Mouse (Mus musculus) olfactory bulb, adult 2 months (tissue): Measurements from ENCODE around the gene C1s2. TPM values are rescaled to one million over a fixed set of nuclear protein-coding genes. Genes with fewer than 3 reads are reported as not detected.
"Not testable (repeated sequence)": the region's sequence is repeated elsewhere in the genome, so short reads cannot be mapped to it uniquely, and the experiment has no call there.

Experiments
- H3K27ac ChIP-seq: fragments of 200-500 bp; 2 replicates; pipeline ENCODE4 v1.5.1; 2012; ENCODE audit warnings: low read depth, low read length; ENCODE audit not compliant: insufficient read depth
- H3K4me1 ChIP-seq: fragments of 200-500 bp; 2 replicates; pipeline ENCODE4 v1.6.1; 2012; ENCODE audit warnings: low read length; ENCODE audit not compliant: control insufficient read depth, insufficient read depth
- H3K4me3 ChIP-seq: fragments of 200-500 bp; 2 replicates; pipeline ENCODE4 v1.5.1; 2012; ENCODE audit warnings: mild to moderate bottlenecking, low read depth, low read length, moderate library complexity; ENCODE audit not compliant: insufficient read depth
- CTCF ChIP-seq: fragments of 200-500 bp; IDR thresholded peaks from 2 replicates; pipeline ENCODE4 v1.5.1; 2012; ENCODE audit warnings: low read depth, mild to moderate bottlenecking, low read length, moderate library complexity; ENCODE audit not compliant: insufficient read depth
- POLR2A ChIP-seq: fragments of 200-500 bp; IDR thresholded peaks from 2 replicates; pipeline ENCODE4 v1.6.1; 2012; ENCODE audit warnings: mild to moderate bottlenecking, low read depth, low read length, moderate library complexity; ENCODE audit not compliant: insufficient read depth
- WGBS: fragments of 180-500 bp; shearing (Covaris S2); methylation state at CpG from one replicate; pipeline ENCODE4 v1.1.7; 2018; 5-methylcytosine and 5-hydroxymethylcytosine counted together
- polyA plus RNA-seq: library from polyadenylated mRNA; stranded (reverse); fragments of >200 nt; gene quantifications from 2 replicates; pipeline ENCODE4 v1.2.4, GENCODE M21; 2012; ENCODE audit warnings: low replicate concordance; ENCODE audit not compliant: missing spikeins, insufficient read depth, insufficient read length

The C1s2 gene
- polyA plus RNA-seq, 1 experiment, result not detected

GRCm38 (mm10) chr6:124646394-124646793, 10.5 kb upstream of the C1s2 start:
- no peak overlapping the region for H3K27ac ChIP-seq
- H3K4me3 ChIP-seq, result no peak overlapping the region
- TF ChIP-seq CTCF (no peak), POLR2A (no peak)
- 79% methylated on average over 1 of the region's 1 CpGs for WGBS
- H3K4me1 ChIP-seq, result no peaks in the 10 kb centered on the region

- no peak overlapping the region for H3K27ac ChIP-seq
- H3K4me1 ChIP-seq, result no peaks in the 10 kb centered on the region
- no peak overlapping the region for H3K4me3 ChIP-seq
- TF ChIP-seq POLR2A (no peak), CTCF (peak; percentile 40; the same call in 1 of the 2 replicates)
- 37% methylated on average over 8 of the region's 8 CpGs for WGBS
These were observed 5.1 kb upstream of the C1s2 start for GRCm38 (mm10) chr6:124640997-124641396.

GRCm38 (mm10) chr6:124640041-124640440, 4.2 kb upstream of the C1s2 start:
- no peak for TF ChIP-seq POLR2A
- TF ChIP-seq CTCF, result no peak
- 90% methylated on average over 4 of the region's 4 CpGs for WGBS
- Histone ChIP-seq H3K4me1 (no peaks in the 10 kb centered on the region), H3K27ac (no peak overlapping the region), H3K4me3 (no peak overlapping the region)

- H3K4me1 ChIP-seq, H3K4me3 ChIP-seq, H3K27ac ChIP-seq: not testable (repeated sequence)
- WGBS, result 37% methylated on average over 6 of the region's 6 CpGs
These were observed 1.1 kb upstream of the C1s2 start for GRCm38 (mm10) chr6:124636858-124637460.

GRCm38 (mm10) chr6:124630763-124631162, 5.1 kb downstream of the C1s2 start:
- Histone ChIP-seq H3K4me3 (no peak overlapping the region), H3K27ac (no peak overlapping the region), H3K4me1 (no peaks in the 10 kb centered on the region)
- TF ChIP-seq POLR2A, result no peak
- TF ChIP-seq CTCF, result no peak
- WGBS, result 83% methylated on average over 4 of the region's 4 CpGs

- H3K27ac ChIP-seq, H3K4me3 ChIP-seq, H3K4me1 ChIP-seq: not testable (repeated sequence)
- whole genome bisulfite sequencing, result 32% methylated on average over 1 of the region's 1 CpGs
These were observed 9.7 kb downstream of the C1s2 start for GRCm38 (mm10) chr6:124626184-124626583.

GRCm38 (mm10) chr6:124625612-124626011, 10.3 kb downstream of the C1s2 start:
- Histone ChIP-seq H3K4me1 (no peaks in the 10 kb centered on the region), H3K4me3 (no peak overlapping the region), H3K27ac (no peak overlapping the region)
- WGBS, result 82% methylated on average over 13 of the region's 13 CpGs
- TF ChIP-seq CTCF, result no peak
- no peak for TF ChIP-seq POLR2A

GRCm38 (mm10) chr6:124602031-124602430, 33.9 kb downstream of the C1s2 start:
- H3K4me3 ChIP-seq, result no peak overlapping the region
- 94% methylated on average over 4 of the region's 4 CpGs for whole genome bisulfite sequencing
- no peaks in the 10 kb centered on the region for H3K4me1 ChIP-seq
- no peak overlapping the region for H3K27ac ChIP-seq
- no peak for TF ChIP-seq POLR2A
- TF ChIP-seq CTCF, result no peak

GRCm38 (mm10) chr6:124593121-124593520, 42.8 kb downstream of the C1s2 start:
- 82% methylated on average over 8 of the region's 8 CpGs for WGBS
- H3K27ac ChIP-seq, result no peak overlapping the region

GRCm38 (mm10) chr6:124592186-124592700, 43.6 kb downstream of the C1s2 start:
- H3K27ac ChIP-seq, result no peak overlapping the region
- 37% methylated on average over 4 of the region's 4 CpGs for WGBS
- no peaks in the 10 kb centered on the region for H3K4me1 ChIP-seq
- TF ChIP-seq CTCF (no peak), POLR2A (no peak)
- H3K4me3 ChIP-seq, result no peak overlapping the region

More at GRCm38 (mm10) chr6:124593121-124593520, 42.8 kb downstream of the C1s2 start:
- H3K4me1 ChIP-seq, result no peaks in the 10 kb centered on the region
- H3K4me3 ChIP-seq, result no peak overlapping the region
- TF ChIP-seq POLR2A (no peak), CTCF (no peak)
